Mouse (Mus musculus): ENCODE measurements around the gene Ms4a6c. TPM values are rescaled to one million over a fixed set of nuclear protein-coding genes. Genes with fewer than 3 reads are reported as not detected.
"Not testable (repeated sequence)": the region's sequence is repeated elsewhere in the genome, so short reads cannot be mapped to it uniquely, and the experiment has no call there.

Gene Ms4a6c
- polyA plus RNA-seq, 1 experiment = 2.3 TPM

DNA sequence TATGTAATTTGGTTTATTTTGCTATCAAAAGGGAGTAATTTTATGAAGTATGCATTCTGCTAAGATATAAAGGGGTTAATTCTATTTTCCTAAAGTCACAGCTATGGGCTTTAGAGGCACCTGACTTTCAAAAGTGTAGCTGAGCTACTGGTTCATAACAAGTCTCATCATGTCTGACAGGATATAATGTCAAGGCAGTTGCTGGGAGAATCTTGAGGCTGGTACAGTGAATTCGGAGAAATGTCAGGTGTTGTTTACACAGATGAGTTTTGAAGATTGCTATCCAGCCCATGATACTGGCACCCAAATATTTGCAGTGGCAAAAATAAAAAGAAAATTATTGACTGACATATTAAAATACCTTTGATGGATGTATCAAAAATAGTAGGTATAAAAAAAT lies 35.7 kb downstream of the Ms4a6c start:
- no peaks in the 10 kb centered on the region for H3K27me3 ChIP-seq (ENCODE audit: control insufficient read depth, insufficient read depth, low read length)

DNA sequence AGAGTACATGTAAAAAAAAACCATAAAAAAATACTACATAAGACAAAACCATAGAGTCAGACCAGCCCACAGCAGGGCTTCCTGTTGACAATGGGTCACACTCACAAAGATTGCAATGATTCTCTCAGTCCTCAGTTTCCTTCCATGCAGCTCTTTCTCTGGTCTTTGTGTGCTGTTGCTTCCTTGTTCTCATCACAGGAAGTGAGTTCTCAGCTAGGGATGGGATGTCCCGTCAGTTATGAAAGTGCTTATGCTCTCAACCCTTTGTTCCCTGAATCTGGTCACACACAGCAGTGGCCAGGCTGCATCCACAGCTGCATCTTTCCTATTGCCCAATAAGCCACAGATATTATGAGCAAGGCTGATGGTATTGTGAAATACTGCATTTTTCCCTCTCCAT lies 44.3 kb downstream of the Ms4a6c start:
- no peaks in the 10 kb centered on the region for H3K36me3 ChIP-seq (ENCODE audit: control insufficient read depth, insufficient read depth, low read length)
- H3K4me1 ChIP-seq (ENCODE audit: control insufficient read depth, insufficient read depth, low read length) = no peaks in the 10 kb centered on the region
- TF ChIP-seq CTCF (IDR thresholded peaks at IDR 0.05; ENCODE audit: control insufficient read depth, insufficient read depth, insufficient replicate concordance, low read depth, low read length) (no peak), POLR2A (IDR thresholded peaks at IDR 0.05; ENCODE audit: control insufficient read depth, low read depth, low read length) (no peak)
- H3K4me3 ChIP-seq (ENCODE audit: control insufficient read depth, low read depth, low read length) = no peak overlapping the region
- no peaks in the 10 kb centered on the region for H3K27me3 ChIP-seq (ENCODE audit: control insufficient read depth, insufficient read depth, low read length)
- H3K27ac ChIP-seq (ENCODE audit: control insufficient read depth, insufficient read depth, low read depth, low read length) = no peak overlapping the region

More for the DNA sequence above, 35.7 kb downstream of the Ms4a6c start:
- no peak overlapping the region for H3K27ac ChIP-seq (ENCODE audit: control insufficient read depth, insufficient read depth, low read depth, low read length)
- TF ChIP-seq POLR2A (IDR thresholded peaks at IDR 0.05; ENCODE audit: control insufficient read depth, low read depth, low read length) (no peak), CTCF (IDR thresholded peaks at IDR 0.05; ENCODE audit: control insufficient read depth, insufficient read depth, insufficient replicate concordance, low read depth, low read length) (no peak)
- H3K4me1 ChIP-seq (ENCODE audit: control insufficient read depth, insufficient read depth, low read length) = no peaks in the 10 kb centered on the region
- H3K4me3 ChIP-seq (ENCODE audit: control insufficient read depth, low read depth, low read length) = no peak overlapping the region
- no peaks in the 10 kb centered on the region for H3K36me3 ChIP-seq (ENCODE audit: control insufficient read depth, insufficient read depth, low read length)

DNA sequence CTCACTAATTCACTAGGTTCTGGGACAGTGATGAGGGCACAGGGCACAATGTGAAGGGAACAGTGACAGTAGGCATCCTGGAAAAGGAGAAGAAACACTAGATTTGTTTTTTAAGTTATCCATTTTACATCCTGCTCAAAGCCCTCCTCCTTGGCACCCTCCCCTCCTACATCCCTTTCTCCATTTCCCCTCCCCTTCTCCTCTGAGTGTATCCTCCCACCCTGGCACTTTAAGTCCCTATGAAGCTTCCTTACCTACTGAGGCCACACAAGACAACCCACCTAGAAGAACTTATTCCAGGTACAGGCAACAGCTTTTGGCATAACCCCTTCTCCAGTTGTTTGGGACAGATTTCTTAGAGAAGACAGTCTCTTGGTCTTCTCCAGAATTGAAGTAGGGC lies 47.1 kb downstream of the Ms4a6c start, which contains the start of gene Ms4a6b:
Gene Ms4a6b (plus strand): TSS at position 267 of the 400 bp plus-strand sequence.
- TF ChIP-seq CTCF (IDR thresholded peaks at IDR 0.05; ENCODE audit: control insufficient read depth, insufficient read depth, insufficient replicate concordance, low read depth, low read length) (no peak), POLR2A (IDR thresholded peaks at IDR 0.05; ENCODE audit: control insufficient read depth, low read depth, low read length) (no peak)
- no peaks in the 10 kb centered on the region for H3K36me3 ChIP-seq (ENCODE audit: control insufficient read depth, insufficient read depth, low read length)
- H3K4me1 ChIP-seq (ENCODE audit: control insufficient read depth, insufficient read depth, low read length) = no peaks in the 10 kb centered on the region
- no peak within 1 kb of the TSS for H3K4me3 ChIP-seq (ENCODE audit: control insufficient read depth, low read depth, low read length)
- no peak within 1 kb of the TSS for H3K27ac ChIP-seq (ENCODE audit: control insufficient read depth, insufficient read depth, low read depth, low read length)
- no peaks in the 10 kb centered on the region for H3K27me3 ChIP-seq (ENCODE audit: control insufficient read depth, insufficient read depth, low read length)

DNA sequence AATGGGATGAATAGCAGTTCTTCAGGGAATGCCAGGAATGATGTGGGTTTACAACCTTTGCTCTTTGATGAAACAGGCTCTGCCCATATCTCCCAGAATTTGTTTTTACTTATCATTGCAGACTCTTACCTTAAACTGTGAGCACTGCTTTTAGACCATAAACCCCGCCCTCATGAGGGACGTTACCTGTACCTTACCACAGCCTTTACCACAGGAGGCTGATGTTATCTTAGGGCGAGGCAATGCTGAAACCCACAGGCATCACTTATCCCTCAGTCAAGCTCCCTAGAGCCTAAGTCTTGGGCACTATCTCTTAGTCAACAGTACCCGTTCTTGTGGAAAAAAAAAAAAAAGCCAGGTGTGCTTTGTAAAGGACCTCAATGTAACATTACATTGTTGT lies 47.7 kb downstream of the Ms4a6c start:
- H3K27ac ChIP-seq (ENCODE audit: control insufficient read depth, insufficient read depth, low read depth, low read length) = no peak overlapping the region
- no peak overlapping the region for H3K4me3 ChIP-seq (ENCODE audit: control insufficient read depth, low read depth, low read length)
- no peaks in the 10 kb centered on the region for H3K4me1 ChIP-seq (ENCODE audit: control insufficient read depth, insufficient read depth, low read length)
- H3K27me3 ChIP-seq (ENCODE audit: control insufficient read depth, insufficient read depth, low read length) = no peaks in the 10 kb centered on the region
- TF ChIP-seq POLR2A (IDR thresholded peaks at IDR 0.05; ENCODE audit: control insufficient read depth, low read depth, low read length) (no peak), CTCF (IDR thresholded peaks at IDR 0.05; ENCODE audit: control insufficient read depth, insufficient read depth, insufficient replicate concordance, low read depth, low read length) (no peak)
- no peaks in the 10 kb centered on the region for H3K36me3 ChIP-seq (ENCODE audit: control insufficient read depth, insufficient read depth, low read length)

DNA sequence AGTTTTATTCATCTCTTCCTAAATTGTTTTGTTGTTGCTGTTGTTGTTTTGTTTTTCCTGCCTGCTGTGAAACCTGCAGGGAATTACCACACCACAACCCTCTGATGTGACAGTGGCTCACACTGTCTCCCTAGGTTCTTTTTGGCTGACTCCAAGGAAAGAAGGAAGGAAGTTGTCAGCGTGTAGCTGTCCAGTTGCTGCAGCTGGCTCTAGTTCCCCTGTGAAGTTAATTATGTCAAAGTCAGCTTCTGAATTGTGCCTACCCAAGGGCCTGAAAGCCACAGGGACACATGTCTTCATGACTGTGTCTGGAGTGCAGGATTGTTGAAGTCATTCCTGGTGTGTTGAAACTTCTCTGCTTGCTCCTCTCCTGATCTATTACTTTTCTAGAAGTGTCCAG lies 48.2 kb downstream of the Ms4a6c start:
- H3K4me3 ChIP-seq (ENCODE audit: control insufficient read depth, low read depth, low read length); H3K27me3 ChIP-seq (ENCODE audit: control insufficient read depth, insufficient read depth, low read length); H3K4me1 ChIP-seq (ENCODE audit: control insufficient read depth, insufficient read depth, low read length); H3K27ac ChIP-seq (ENCODE audit: control insufficient read depth, insufficient read depth, low read depth, low read length); H3K36me3 ChIP-seq (ENCODE audit: control insufficient read depth, insufficient read depth, low read length): not testable (repeated sequence)

DNA sequence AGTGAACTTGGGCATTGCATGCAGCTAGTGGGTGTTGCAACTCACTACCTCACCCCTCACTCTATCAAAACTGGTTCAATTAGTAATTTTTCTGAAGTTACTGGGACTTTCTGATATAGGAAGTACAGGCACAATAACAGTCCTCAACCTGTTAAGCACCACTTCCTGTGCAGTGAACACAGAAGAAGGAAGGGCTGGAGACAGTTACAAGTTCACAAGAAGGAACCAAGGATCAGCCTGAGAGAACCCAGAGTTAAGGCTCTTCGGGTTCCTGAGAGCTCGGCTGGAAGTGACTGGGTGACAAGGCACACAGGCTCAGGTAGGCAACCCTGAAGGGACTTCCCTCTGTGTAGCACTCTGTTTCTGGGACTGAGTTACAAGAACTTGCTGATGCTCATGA lies 49.2 kb downstream of the Ms4a6c start:
- H3K4me1 ChIP-seq (ENCODE audit: control insufficient read depth, insufficient read depth, low read length); H3K27me3 ChIP-seq (ENCODE audit: control insufficient read depth, insufficient read depth, low read length); H3K36me3 ChIP-seq (ENCODE audit: control insufficient read depth, insufficient read depth, low read length); H3K27ac ChIP-seq (ENCODE audit: control insufficient read depth, insufficient read depth, low read depth, low read length); H3K4me3 ChIP-seq (ENCODE audit: control insufficient read depth, low read depth, low read length): not testable (repeated sequence)

DNA sequence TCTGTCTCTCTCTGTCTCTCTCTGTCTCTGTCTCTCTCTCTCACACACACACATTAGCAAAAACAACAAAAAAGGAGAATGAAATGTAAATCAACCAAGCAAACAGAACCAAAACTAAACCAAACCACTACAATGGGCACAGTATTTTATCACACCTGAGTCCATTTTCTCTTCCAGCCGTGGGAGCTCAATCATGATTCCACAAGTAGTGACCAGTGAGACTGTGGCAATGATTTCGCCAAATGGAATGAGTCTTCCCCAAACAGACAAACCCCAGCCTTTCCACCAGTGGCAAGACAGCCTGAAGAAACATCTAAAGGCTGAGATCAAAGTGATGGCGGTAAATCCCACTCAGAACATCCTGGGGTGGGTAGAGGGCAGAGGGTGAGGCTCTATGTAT lies 51.0 kb downstream of the Ms4a6c start:
- Histone ChIP-seq H3K36me3 (ENCODE audit: control insufficient read depth, insufficient read depth, low read length) (no peaks in the 10 kb centered on the region), H3K27me3 (ENCODE audit: control insufficient read depth, insufficient read depth, low read length) (no peaks in the 10 kb centered on the region), H3K4me1 (ENCODE audit: control insufficient read depth, insufficient read depth, low read length) (no peaks in the 10 kb centered on the region), H3K4me3 (ENCODE audit: control insufficient read depth, low read depth, low read length) (no peak overlapping the region), H3K27ac (ENCODE audit: control insufficient read depth, insufficient read depth, low read depth, low read length) (no peak overlapping the region)
- TF ChIP-seq CTCF (IDR thresholded peaks at IDR 0.05; ENCODE audit: control insufficient read depth, insufficient read depth, insufficient replicate concordance, low read depth, low read length) = no peak
- TF ChIP-seq POLR2A (IDR thresholded peaks at IDR 0.05; ENCODE audit: control insufficient read depth, low read depth, low read length) = no peak

Other genes with a start within 250 kb of the Ms4a6c start
- not detected in 2 replicates for gene Ms4a12, start 236.9 kb upstream of the Ms4a6c start, polyA plus RNA-seq (2012; rRNA removed)
- gene Ms4a1, start 203.1 kb upstream of the Ms4a6c start, polyA plus RNA-seq (2012; rRNA removed) = 0.05 and 0.09 TPM in 2 replicates
- gene Ms4a5, start 185.5 kb upstream of the Ms4a6c start, polyA plus RNA-seq (2012; rRNA removed) = 130 and 181 TPM in 2 replicates
- 142 and 184 TPM in 2 replicates for gene Ms4a14, start 154.9 kb upstream of the Ms4a6c start, polyA plus RNA-seq (2012; rRNA removed)
- gene Ms4a7, start 133.2 kb upstream of the Ms4a6c start, polyA plus RNA-seq (2012; rRNA removed) = 0.40 and 0.69 TPM in 2 replicates
- gene Ms4a4a, start 93.8 kb upstream of the Ms4a6c start, polyA plus RNA-seq (2012; rRNA removed) = 0.48 TPM in 1 of 2 replicates, not detected in the other
- 0.26 TPM in 1 of 2 replicates, not detected in the other for gene Ms4a4c, start 64.6 kb upstream of the Ms4a6c start, polyA plus RNA-seq (2012; rRNA removed)
- gene Ms4a4b, start 25.8 kb upstream of the Ms4a6c start, polyA plus RNA-seq (2012; rRNA removed) = 1.9 TPM in 2 replicates
- 1.9 and 3.8 TPM in 2 replicates for gene Gm8369, start 16.6 kb downstream of the Ms4a6c start, polyA plus RNA-seq (2012; rRNA removed)
- 1.2 and 1.6 TPM in 2 replicates for gene Ms4a6b, start 47.1 kb downstream of the Ms4a6c start, polyA plus RNA-seq (2012; rRNA removed)
- gene Ms4a4d, start 67.4 kb downstream of the Ms4a6c start, polyA plus RNA-seq (2012; rRNA removed) = 1.8 and 2.3 TPM in 2 replicates
- 0.32 and 0.79 TPM in 2 replicates for gene Ms4a6d, start 135.5 kb downstream of the Ms4a6c start, polyA plus RNA-seq (2012; rRNA removed)
- not detected in 2 replicates for gene Ms4a2, start 154.4 kb downstream of the Ms4a6c start, polyA plus RNA-seq (2012; rRNA removed)
- gene Ms4a3, start 171.5 kb downstream of the Ms4a6c start, polyA plus RNA-seq (2012; rRNA removed) = not detected in 2 replicates
- gene Oosp2, start 191.2 kb downstream of the Ms4a6c start, polyA plus RNA-seq (2012; rRNA removed) = not detected in 2 replicates
- not detected in 2 replicates for gene Oosp1, start 221.8 kb downstream of the Ms4a6c start, polyA plus RNA-seq (2012; rRNA removed)
- gene Oosp3, start 227.7 kb downstream of the Ms4a6c start, polyA plus RNA-seq (2012; rRNA removed) = not detected in 2 replicates